Mouse (Mus musculus): ENCODE data around the gene Bcl2.

Gene Bcl2

GRCm38 (mm10) chr1:106513890-106514643 lies 200.0 kb downstream of the Bcl2 start:
- no peak for DNase-seq (ENCODE audit: low spot score in 2 of 2)

- no peak for DNase-seq (ENCODE audit: low spot score in 2 of 2)
Observed at GRCm38 (mm10) chr1:106513481-106513880, 200.6 kb downstream of the Bcl2 start.

- DNase-seq (ENCODE audit: low spot score in 2 of 2), result peak; percentile 75 to 80
Observed at GRCm38 (mm10) chr1:106511593-106511992, 202.5 kb downstream of the Bcl2 start.

GRCm38 (mm10) chr1:106507556-106507955 lies 206.5 kb downstream of the Bcl2 start:
- DNase-seq (ENCODE audit: low spot score in 2 of 2), result no peak

- DNase-seq (ENCODE audit: low spot score in 2 of 2), result no peak
Observed at GRCm38 (mm10) chr1:106503910-106504309, 210.2 kb downstream of the Bcl2 start.

- DNase-seq (ENCODE audit: low spot score in 2 of 2), result no peak
Observed at GRCm38 (mm10) chr1:106503407-106503806, 210.7 kb downstream of the Bcl2 start.

GRCm38 (mm10) chr1:106497999-106498398 lies 216.1 kb downstream of the Bcl2 start:
- DNase-seq (ENCODE audit: low spot score in 2 of 2), result no peak
